Mouse (Mus musculus): ENCODE data around the gene Stac2. TPM values are rescaled to one million over a fixed set of nuclear protein-coding genes. Genes with fewer than 3 reads are reported as not detected.

The Stac2 gene
- polyA plus RNA-seq, 1 experiment from 2014 or later, result 7.9 TPM

DNA sequence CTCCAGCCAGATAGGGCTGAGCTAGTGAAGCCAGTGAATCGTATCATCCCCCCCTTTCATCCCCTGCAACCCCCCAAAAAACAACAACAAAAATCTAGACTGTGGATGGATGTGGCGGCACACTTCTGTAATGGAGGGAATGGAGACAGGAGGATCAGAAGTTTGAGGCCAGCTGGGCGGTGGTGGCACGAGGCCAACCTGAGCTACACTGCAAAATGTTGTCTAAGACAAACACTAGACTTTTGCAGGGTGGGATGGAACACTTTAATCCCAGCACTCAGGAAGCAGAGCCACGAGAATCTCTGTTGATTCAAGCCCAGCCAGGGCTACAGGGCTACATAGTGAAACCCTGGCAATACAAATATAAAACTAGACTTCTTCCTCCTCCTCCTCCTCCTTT lies 9.2 kb downstream of the Stac2 start:
- no peak overlapping the region for H3K4me2 ChIP-seq (ENCODE audit: low read length)
- WGBS, result 75% methylated on average over 5 of the region's 5 CpGs
- H3K9me3 ChIP-seq (ENCODE audit: control insufficient read depth, low read length), result no peaks in the 10 kb centered on the region
- no peaks in the 10 kb centered on the region for H3K36me3 ChIP-seq (ENCODE audit: control insufficient read depth, insufficient read depth, low read length)
- H3K9ac ChIP-seq (ENCODE audit: low read depth, low read length), result no peak overlapping the region
- no peaks in the 10 kb centered on the region for H3K4me1 ChIP-seq (ENCODE audit: control insufficient read depth, insufficient read depth, low read depth, low read length)
- H3K4me3 ChIP-seq (ENCODE audit: low read length), result no peak overlapping the region
- ATAC-seq, result no peak
- H3K27ac ChIP-seq (ENCODE audit: low read depth, low read length), result no peak overlapping the region
- H3K27me3 ChIP-seq (replicated peaks; ENCODE audit: control insufficient read depth, insufficient read depth, low read length), result peaks cover 4% of the 10 kb centered on the region

GRCm38 (mm10) chr11:98042741-98043140 lies 10.5 kb downstream of the Stac2 start:
- Histone ChIP-seq H3K4me2 (ENCODE audit: low read length) (no peak overlapping the region), H3K9ac (ENCODE audit: low read depth, low read length) (no peak overlapping the region), H3K4me3 (ENCODE audit: low read length) (no peak overlapping the region), H3K9me3 (ENCODE audit: control insufficient read depth, low read length) (no peaks in the 10 kb centered on the region), H3K27ac (ENCODE audit: low read depth, low read length) (no peak overlapping the region), H3K36me3 (ENCODE audit: control insufficient read depth, insufficient read depth, low read length) (no peaks in the 10 kb centered on the region), H3K4me1 (ENCODE audit: control insufficient read depth, insufficient read depth, low read depth, low read length) (no peaks in the 10 kb centered on the region), H3K27me3 (replicated peaks; ENCODE audit: control insufficient read depth, insufficient read depth, low read length) (peaks cover 2% of the 10 kb centered on the region)
- ATAC-seq, result no peak
- WGBS, result 69% methylated on average over 6 of the region's 6 CpGs

GRCm38 (mm10) chr11:98040975-98041374 lies 12.3 kb downstream of the Stac2 start:
- peaks cover 6% of the 10 kb centered on the region for H3K4me1 ChIP-seq (ENCODE audit: control insufficient read depth, insufficient read depth, low read depth, low read length)
- H3K4me2 ChIP-seq (ENCODE audit: low read length), result no peak overlapping the region
- no peaks in the 10 kb centered on the region for H3K9me3 ChIP-seq (ENCODE audit: control insufficient read depth, low read length)
- no peak overlapping the region for H3K4me3 ChIP-seq (ENCODE audit: low read length)
- ATAC-seq, result no peak
- peaks cover 10% of the 10 kb centered on the region for H3K27me3 ChIP-seq (replicated peaks; ENCODE audit: control insufficient read depth, insufficient read depth, low read length)
- no peak overlapping the region for H3K9ac ChIP-seq (ENCODE audit: low read depth, low read length)
- 59% methylated on average over 8 of the region's 8 CpGs for WGBS
- no peaks in the 10 kb centered on the region for H3K36me3 ChIP-seq (ENCODE audit: control insufficient read depth, insufficient read depth, low read length)
- no peak overlapping the region for H3K27ac ChIP-seq (ENCODE audit: low read depth, low read length)

DNA sequence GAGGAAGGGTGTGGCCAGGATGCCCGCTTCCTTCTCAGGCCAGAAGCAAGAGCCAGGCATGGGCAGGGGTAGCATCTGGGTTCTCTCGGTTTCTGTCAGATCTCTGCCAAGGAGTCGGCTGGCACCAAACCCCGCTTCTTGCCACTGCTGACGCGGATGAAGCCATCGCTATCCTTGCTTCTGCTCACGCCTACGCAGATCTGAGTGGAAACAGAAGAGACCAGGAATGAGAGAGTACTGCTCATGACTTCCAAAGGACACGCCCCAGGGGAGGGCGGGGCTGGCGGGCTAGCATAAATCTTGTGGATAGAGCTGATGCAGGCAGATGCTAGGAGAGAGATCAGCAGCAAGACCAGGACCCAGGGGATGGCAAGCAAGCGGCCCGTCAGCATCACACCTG lies 15.4 kb downstream of the Stac2 start:
- no peaks in the 10 kb centered on the region for H3K36me3 ChIP-seq (ENCODE audit: control insufficient read depth, insufficient read depth, low read length)
- no peaks in the 10 kb centered on the region for H3K9me3 ChIP-seq (ENCODE audit: control insufficient read depth, low read length)
- H3K4me3 ChIP-seq (ENCODE audit: low read length), result no peak overlapping the region
- H3K4me1 ChIP-seq (ENCODE audit: control insufficient read depth, insufficient read depth, low read depth, low read length), result peaks cover 18% of the 10 kb centered on the region
- no peak for ATAC-seq
- H3K27me3 ChIP-seq (replicated peaks; ENCODE audit: control insufficient read depth, insufficient read depth, low read length), result peaks cover 10% of the 10 kb centered on the region
- H3K9ac ChIP-seq (ENCODE audit: low read depth, low read length), result no peak overlapping the region
- H3K27ac ChIP-seq (ENCODE audit: low read depth, low read length), result no peak overlapping the region
- H3K4me2 ChIP-seq (ENCODE audit: low read length), result no peak overlapping the region
- 64% methylated on average over 14 of the region's 14 CpGs for WGBS

GRCm38 (mm10) chr11:98035977-98036377 lies 17.3 kb downstream of the Stac2 start:
- peaks cover 18% of the 10 kb centered on the region for H3K4me1 ChIP-seq (ENCODE audit: control insufficient read depth, insufficient read depth, low read depth, low read length)
- peak overlapping the region; percentile 11; the same call in 1 of the 2 replicates for H3K27ac ChIP-seq (ENCODE audit: low read depth, low read length)
- no peaks in the 10 kb centered on the region; the same call in 1 of the 2 replicates for H3K36me3 ChIP-seq (ENCODE audit: control insufficient read depth, insufficient read depth, low read length)
- peak overlapping the region; percentile 60 for H3K9ac ChIP-seq (ENCODE audit: low read depth, low read length)
- ATAC-seq, result peak; percentile 63
- peak overlapping the region; percentile 43 for H3K4me3 ChIP-seq (ENCODE audit: low read length)
- under 1% methylated on average over 25 of the region's 27 CpGs for WGBS
- H3K27me3 ChIP-seq (replicated peaks; ENCODE audit: control insufficient read depth, insufficient read depth, low read length), result peaks cover 10% of the 10 kb centered on the region; the same call in 1 of the 2 replicates
- peak overlapping the region; percentile 90 for H3K4me2 ChIP-seq (ENCODE audit: low read length)
- no peaks in the 10 kb centered on the region for H3K9me3 ChIP-seq (ENCODE audit: control insufficient read depth, low read length)

- WGBS, result 17% methylated on average over 4 of the region's 4 CpGs
- Histone ChIP-seq H3K4me3 (ENCODE audit: low read length) (no peak overlapping the region), H3K27me3 (replicated peaks; ENCODE audit: control insufficient read depth, insufficient read depth, low read length) (peaks cover 10% of the 10 kb centered on the region; the same call in 1 of the 2 replicates), H3K4me2 (ENCODE audit: low read length) (no peak overlapping the region), H3K9me3 (ENCODE audit: control insufficient read depth, low read length) (no peaks in the 10 kb centered on the region), H3K9ac (ENCODE audit: low read depth, low read length) (peak overlapping the region; percentile 4; the same call in 1 of the 2 replicates), H3K4me1 (ENCODE audit: control insufficient read depth, insufficient read depth, low read depth, low read length) (peaks cover 18% of the 10 kb centered on the region), H3K27ac (ENCODE audit: low read depth, low read length) (peak overlapping the region; percentile 49; the same call in 1 of the 2 replicates), H3K36me3 (ENCODE audit: control insufficient read depth, insufficient read depth, low read length) (peaks cover 11% of the 10 kb centered on the region)
- peak; percentile 60; the same call in 1 of the 2 replicates for ATAC-seq
These were observed 18.4 kb downstream of the Stac2 start for GRCm38 (mm10) chr11:98034840-98035239.

- Histone ChIP-seq H3K4me3 (ENCODE audit: low read length) (no peak overlapping the region), H3K36me3 (ENCODE audit: control insufficient read depth, insufficient read depth, low read length) (peaks cover 18% of the 10 kb centered on the region), H3K27ac (ENCODE audit: low read depth, low read length) (no peak overlapping the region), H3K4me1 (ENCODE audit: control insufficient read depth, insufficient read depth, low read depth, low read length) (peaks cover 18% of the 10 kb centered on the region), H3K9me3 (ENCODE audit: control insufficient read depth, low read length) (no peaks in the 10 kb centered on the region), H3K4me2 (ENCODE audit: low read length) (no peak overlapping the region), H3K27me3 (replicated peaks; ENCODE audit: control insufficient read depth, insufficient read depth, low read length) (peaks cover 10% of the 10 kb centered on the region; the same call in 1 of the 2 replicates), H3K9ac (ENCODE audit: low read depth, low read length) (no peak overlapping the region)
- no peak for ATAC-seq
- 82% methylated on average over 5 of the region's 5 CpGs for WGBS
These were observed 19.2 kb downstream of the Stac2 start for GRCm38 (mm10) chr11:98034061-98034460.

GRCm38 (mm10) chr11:98031443-98031770 lies 21.9 kb downstream of the Stac2 start:
- H3K36me3 ChIP-seq (ENCODE audit: control insufficient read depth, insufficient read depth, low read length), result peaks cover 25% of the 10 kb centered on the region
- WGBS, result 7% methylated on average over 5 of the region's 5 CpGs
- H3K4me1 ChIP-seq (ENCODE audit: control insufficient read depth, insufficient read depth, low read depth, low read length), result peaks cover 26% of the 10 kb centered on the region
- H3K4me3 ChIP-seq (ENCODE audit: low read length), result no peak overlapping the region
- H3K9ac ChIP-seq (ENCODE audit: low read depth, low read length), result no peak overlapping the region
- ATAC-seq, result 0 out of 2 replicates have a peak, but pooled peaks have one; percentile 13
- H3K9me3 ChIP-seq (ENCODE audit: control insufficient read depth, low read length), result no peaks in the 10 kb centered on the region
- peaks cover under 1% of the 10 kb centered on the region; the same call in 1 of the 2 replicates for H3K27me3 ChIP-seq (replicated peaks; ENCODE audit: control insufficient read depth, insufficient read depth, low read length)
- H3K27ac ChIP-seq (ENCODE audit: low read depth, low read length), result no peak overlapping the region
- H3K4me2 ChIP-seq (ENCODE audit: low read length), result no peak overlapping the region

GRCm38 (mm10) chr11:98030701-98031442 lies 22.4 kb downstream of the Stac2 start:
- Histone ChIP-seq H3K9me3 (ENCODE audit: control insufficient read depth, low read length) (no peaks in the 10 kb centered on the region), H3K4me3 (ENCODE audit: low read length) (no peak overlapping the region), H3K36me3 (ENCODE audit: control insufficient read depth, insufficient read depth, low read length) (peaks cover 25% of the 10 kb centered on the region), H3K27ac (ENCODE audit: low read depth, low read length) (no peak overlapping the region), H3K9ac (ENCODE audit: low read depth, low read length) (no peak overlapping the region), H3K27me3 (replicated peaks; ENCODE audit: control insufficient read depth, insufficient read depth, low read length) (no peaks in the 10 kb centered on the region), H3K4me2 (ENCODE audit: low read length) (no peak overlapping the region), H3K4me1 (ENCODE audit: control insufficient read depth, insufficient read depth, low read depth, low read length) (peaks cover 22% of the 10 kb centered on the region)
- ATAC-seq, result no peak
- WGBS, result 48% methylated on average over 5 of the region's 5 CpGs

Data from hindbrain, embryonic 16.5 days (tissue).